Mouse (Mus musculus): ENCODE data around the gene Phtf2.

Gene Phtf2

GRCm38 (mm10) chr5:20881915-20882800 is at the start of gene Phtf2, which contains the start of gene Tmem60:
TSS of gene Phtf2 (minus strand) at chr5:20882124.
TSS of gene Tmem60 (plus strand) at chr5:20882191.
- DNase-seq (ENCODE audit: extremely low spot score, low read depth, low spot score): peak; percentile 83

DNA sequence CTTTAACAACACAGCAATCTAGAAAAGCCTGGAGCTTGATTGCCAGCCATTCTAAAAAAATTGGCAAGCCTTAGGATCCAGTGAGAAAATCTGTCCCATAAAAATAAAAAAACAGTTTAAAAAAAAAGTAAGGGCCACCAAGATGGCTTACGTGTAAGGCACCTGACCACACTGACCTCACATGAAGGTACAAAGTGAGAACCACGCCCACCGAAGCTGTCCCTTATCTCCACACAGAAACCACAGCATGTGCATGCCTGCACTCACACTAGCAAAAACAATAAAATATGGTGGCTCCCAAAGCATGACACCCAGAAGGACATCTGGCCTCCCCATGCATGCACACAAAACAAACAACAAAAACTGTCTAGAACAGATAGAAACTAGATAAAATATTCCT is 49.4 kb upstream of the Phtf2 start:
- DNase-seq (ENCODE audit: extremely low spot score, low read depth, low spot score): no peak

DNA sequence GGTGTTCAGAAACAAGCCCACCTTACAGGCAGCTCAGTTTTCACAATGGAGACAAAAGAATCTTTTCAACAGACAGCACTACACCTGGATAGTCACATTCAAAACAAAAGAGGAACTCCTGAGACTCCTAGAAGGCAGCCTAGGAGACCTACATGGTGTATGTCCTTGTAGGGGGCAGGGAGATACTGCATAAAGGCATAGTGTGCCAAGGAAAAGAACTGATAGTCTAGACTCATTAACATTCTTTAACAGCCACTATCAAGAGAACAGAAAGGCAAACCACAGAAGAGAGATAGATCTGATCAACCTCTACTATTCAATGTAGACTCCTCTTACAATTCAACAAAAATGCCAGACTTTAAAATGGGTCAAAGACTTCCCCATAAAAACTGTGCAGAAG is 48.5 kb upstream of the Phtf2 start:
- DNase-seq (ENCODE audit: extremely low spot score, low read depth, low spot score): no peak

GRCm38 (mm10) chr5:20929669-20930151 is 47.8 kb upstream of the Phtf2 start:
- no peak for DNase-seq (ENCODE audit: extremely low spot score, low read depth, low spot score)

DNA sequence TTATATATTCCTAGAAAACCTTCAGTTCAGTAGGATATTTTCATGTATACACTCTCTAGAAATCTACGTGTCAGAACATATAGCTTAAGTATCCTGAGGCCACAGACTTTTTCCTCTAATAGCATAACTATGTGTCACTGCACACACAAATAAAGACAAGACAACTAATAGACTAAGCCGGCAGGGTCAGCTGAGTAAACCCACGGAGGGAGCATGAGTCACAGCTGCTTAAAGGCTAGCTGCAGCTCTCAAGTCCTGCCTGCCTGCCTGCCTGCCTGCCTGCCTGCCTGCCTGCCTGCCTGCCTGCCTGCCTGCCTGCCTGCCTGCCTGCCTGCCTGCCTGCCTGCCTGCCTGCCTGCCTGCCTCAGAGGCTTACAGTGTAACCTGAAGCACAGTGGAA is 43.5 kb upstream of the Phtf2 start:
- DNase-seq (ENCODE audit: extremely low spot score, low read depth, low spot score): no peak

- DNase-seq (ENCODE audit: extremely low spot score, low read depth, low spot score): no peak
These were observed 42.7 kb upstream of the Phtf2 start for GRCm38 (mm10) chr5:20924608-20925007.

DNA sequence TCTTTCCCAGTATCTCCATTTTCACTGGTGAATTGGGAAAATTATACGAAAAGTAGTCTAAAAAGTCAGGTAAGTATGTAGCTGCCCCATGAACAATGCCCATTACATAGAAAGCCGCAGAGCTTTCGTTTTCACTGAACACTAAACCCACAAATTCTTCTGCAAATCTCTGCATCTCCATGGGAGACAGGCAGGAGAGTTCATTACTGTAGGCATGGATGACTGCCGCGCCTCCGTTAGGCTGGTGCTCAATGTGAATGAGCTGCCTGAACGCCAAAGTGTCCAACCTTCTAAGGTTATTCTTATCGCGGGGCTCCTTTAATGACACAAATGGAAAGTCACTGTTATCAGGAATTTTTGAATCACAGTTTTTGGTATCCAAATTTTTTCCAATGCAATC is 37.6 kb upstream of the Phtf2 start:
- DNase-seq (ENCODE audit: extremely low spot score, low read depth, low spot score): no peak

- no peak for DNase-seq (ENCODE audit: extremely low spot score, low read depth, low spot score)
These were observed 37.0 kb upstream of the Phtf2 start for GRCm38 (mm10) chr5:20918967-20919366.

GRCm38 (mm10) chr5:20913372-20914275 is 31.7 kb upstream of the Phtf2 start:
- DNase-seq (ENCODE audit: extremely low spot score, low read depth, low spot score): peak; percentile 60

GRCm38 (mm10) chr5:20911741-20912140 is 29.8 kb upstream of the Phtf2 start:
- no peak for DNase-seq (ENCODE audit: extremely low spot score, low read depth, low spot score)

DNA sequence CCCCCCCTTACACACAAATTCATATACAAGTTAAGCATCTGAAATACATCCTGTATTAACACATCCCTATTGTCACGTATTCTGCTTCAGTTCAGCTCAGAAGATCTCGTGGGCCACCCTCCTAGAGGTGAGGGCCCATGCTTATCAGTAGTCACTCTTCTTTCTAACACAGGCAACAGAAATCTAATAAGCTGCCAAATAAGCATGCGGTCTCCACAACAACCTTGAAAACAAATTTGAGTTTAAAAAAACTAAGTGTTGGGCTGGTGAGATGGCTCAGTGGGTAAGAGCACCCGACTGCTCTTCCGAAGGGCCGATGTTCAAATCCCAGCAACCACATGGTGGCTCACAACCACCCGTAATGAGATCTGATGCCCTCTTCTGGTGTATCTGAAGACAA is 24.3 kb upstream of the Phtf2 start:
- no peak for DNase-seq (ENCODE audit: extremely low spot score, low read depth, low spot score)

- DNase-seq (ENCODE audit: extremely low spot score, low read depth, low spot score): no peak
These were observed 23.5 kb upstream of the Phtf2 start for GRCm38 (mm10) chr5:20905437-20905836.

GRCm38 (mm10) chr5:20904647-20905046 is 22.7 kb upstream of the Phtf2 start:
- DNase-seq (ENCODE audit: extremely low spot score, low read depth, low spot score): no peak

DNA sequence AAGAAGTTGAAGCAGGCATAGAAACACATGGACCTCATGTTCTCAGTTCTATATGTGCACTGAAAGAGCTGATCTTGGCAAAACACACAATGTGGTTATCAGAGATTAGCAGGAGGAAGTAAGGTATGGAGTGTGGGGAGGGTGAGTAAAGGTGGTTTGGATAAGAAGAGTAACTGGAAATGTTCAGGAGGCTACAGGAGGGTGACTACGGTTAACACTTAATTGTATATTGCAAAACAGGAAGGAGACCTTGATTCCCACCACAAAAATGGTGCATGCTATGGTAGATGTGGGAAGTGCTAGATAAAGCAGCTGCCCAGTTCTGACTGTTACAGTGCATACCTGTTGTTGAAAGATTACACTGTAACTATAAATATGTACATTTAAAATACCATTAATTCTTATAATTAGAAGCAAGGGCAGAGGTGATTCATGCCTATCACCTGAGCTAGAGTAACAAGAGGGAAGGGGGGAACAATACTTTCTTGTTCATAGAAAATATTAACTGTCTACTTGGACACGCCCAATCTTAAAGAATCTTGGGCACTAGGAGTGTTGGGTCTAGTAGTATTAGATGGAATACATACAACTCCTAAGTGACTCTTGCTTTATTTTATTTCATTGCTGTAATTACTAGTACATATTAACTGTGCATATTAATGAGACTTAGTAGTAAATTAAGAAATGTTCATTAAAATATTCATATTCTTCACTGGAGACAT is 15.7 kb upstream of the Phtf2 start:
- DNase-seq (ENCODE audit: extremely low spot score, low read depth, low spot score): no peak

- DNase-seq (ENCODE audit: extremely low spot score, low read depth, low spot score): no peak
These were observed 2.2 kb upstream of the Phtf2 start for GRCm38 (mm10) chr5:20884036-20884620.

DNA sequence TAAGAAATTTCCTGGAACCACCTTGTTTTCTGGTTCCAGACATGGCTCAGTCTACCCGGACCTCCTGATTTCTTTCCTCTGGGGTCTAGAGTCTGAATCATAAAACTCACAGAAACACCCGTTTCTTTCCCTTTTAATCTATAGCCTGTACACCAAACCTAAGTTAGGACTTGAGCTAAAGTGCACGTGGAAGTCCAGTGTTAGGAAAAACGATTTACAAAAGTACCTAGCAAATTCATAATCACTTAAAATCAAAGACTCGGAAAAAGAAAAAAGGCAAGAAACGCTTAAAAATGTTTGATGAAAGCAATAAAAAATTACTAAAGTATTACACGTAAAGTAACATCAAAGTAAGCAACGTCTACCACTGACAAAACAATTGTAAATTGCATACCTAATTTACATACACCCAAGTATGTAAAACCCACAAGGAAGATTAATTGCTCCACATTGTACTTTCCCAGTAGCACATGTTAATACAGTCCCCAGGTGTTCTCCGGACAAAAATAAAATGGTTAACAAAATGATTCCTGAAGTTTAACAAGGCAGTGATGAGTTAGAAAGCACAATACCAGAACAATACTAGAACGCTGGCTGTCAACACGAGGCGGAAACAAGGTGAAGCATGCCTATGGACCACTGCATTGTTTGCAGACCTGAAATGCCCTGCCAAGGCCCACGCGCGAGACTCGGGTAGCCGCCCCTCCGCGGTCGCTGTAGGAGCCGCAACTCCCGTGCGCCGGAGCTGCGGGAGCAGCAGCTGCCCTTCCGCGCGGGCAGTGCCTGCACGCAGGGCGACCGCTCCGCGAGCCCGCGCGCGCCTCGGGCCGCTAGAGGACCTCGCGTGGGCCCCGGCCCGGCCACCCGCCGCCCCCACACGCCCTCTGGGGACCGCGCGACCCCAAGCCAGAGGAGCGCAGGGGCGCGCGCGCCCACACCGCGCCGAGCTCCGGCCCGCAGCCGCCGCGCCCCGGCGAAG is 838 bp downstream of the Phtf2 start:
- DNase-seq (ENCODE audit: extremely low spot score, low read depth, low spot score): no peak

GRCm38 (mm10) chr5:20880386-20880785 is 1.5 kb downstream of the Phtf2 start:
- no peak for DNase-seq (ENCODE audit: extremely low spot score, low read depth, low spot score)

DNA sequence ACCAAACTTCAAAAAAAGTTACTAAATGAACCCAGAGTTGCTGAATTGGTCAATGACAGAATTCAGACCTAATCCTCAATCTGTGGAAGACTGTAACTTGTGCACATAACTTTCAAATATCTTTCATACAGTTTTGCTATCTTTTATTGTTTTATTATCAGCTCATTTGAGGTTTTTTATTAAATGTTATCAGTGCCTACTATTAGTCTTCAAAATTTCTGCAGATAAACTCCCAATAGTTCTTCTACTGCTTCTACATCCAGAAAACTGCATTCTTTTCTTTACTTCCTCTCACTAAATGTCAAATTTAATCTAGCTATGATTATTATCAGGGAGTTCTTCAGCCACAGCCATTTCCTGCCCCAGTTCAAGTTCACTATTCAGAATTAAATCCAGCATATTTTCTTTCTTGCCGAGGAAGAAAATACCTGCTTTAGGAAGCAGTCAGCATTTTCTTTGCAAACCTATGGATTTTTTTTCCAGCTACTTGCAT is 4.9 kb downstream of the Phtf2 start:
- no peak for DNase-seq (ENCODE audit: extremely low spot score, low read depth, low spot score)

GRCm38 (mm10) chr5:20873146-20873545 is 8.8 kb downstream of the Phtf2 start:
- DNase-seq (ENCODE audit: extremely low spot score, low read depth, low spot score): no peak
